Mouse (Mus musculus): ENCODE measurements at regions not wholly inside any gene's neighbourhood (a gene's known extent, or its start where the extent isn't known, plus 50 kb on each side); places are given as distances from the start of the nearest gene placed in this dataset.

GRCm38 (mm10) chr4:99348674-99349073 is 53.0 kb downstream of the Gm12689 start:
- in situ Hi-C loops (cut with MboI, MseI) = no loop called here

- in situ Hi-C loops (cut with MboI, MseI) = no loop called here
Observed at GRCm38 (mm10) chr4:99353122-99353774, 57.5 kb downstream of the Gm12689 start.

- in situ Hi-C loops (cut with MboI, MseI) = no loop called here
Observed at GRCm38 (mm10) chr4:99354241-99354640, 58.5 kb downstream of the Gm12689 start.

GRCm38 (mm10) chr4:99354835-99355234 is 59.1 kb downstream of the Gm12689 start:
- in situ Hi-C loops (cut with MboI, MseI) = no loop called here

GRCm38 (mm10) chr4:99368036-99368435 is 72.3 kb downstream of the Gm12689 start:
- in situ Hi-C loops (cut with MboI, MseI) = no loop called here

GRCm38 (mm10) chr4:99371162-99371561 is 75.5 kb downstream of the Gm12689 start:
- in situ Hi-C loops (cut with MboI, MseI) = no loop called here

GRCm38 (mm10) chr4:99376171-99376570 is 80.5 kb downstream of the Gm12689 start:
- in situ Hi-C loops (cut with MboI, MseI) = no loop called here

GRCm38 (mm10) chr4:99376911-99377310 is 81.2 kb downstream of the Gm12689 start:
- in situ Hi-C loops (cut with MboI, MseI) = no loop called here

GRCm38 (mm10) chr4:99379983-99380382 is 84.3 kb downstream of the Gm12689 start:
- in situ Hi-C loops (cut with MboI, MseI) = no loop called here

- in situ Hi-C loops (cut with MboI, MseI) = no loop called here
Observed at GRCm38 (mm10) chr4:99385381-99385780, 89.7 kb downstream of the Gm12689 start.

GRCm38 (mm10) chr4:99389428-99389827 is 93.7 kb downstream of the Gm12689 start:
- in situ Hi-C loops (cut with MboI, MseI) = no loop called here

- in situ Hi-C loops (cut with MboI, MseI) = no loop called here
Observed at GRCm38 (mm10) chr4:99392986-99393385, 97.3 kb downstream of the Gm12689 start.

- in situ Hi-C loops (cut with MboI, MseI) = no loop called here
Observed at GRCm38 (mm10) chr4:99394244-99394643, 98.5 kb downstream of the Gm12689 start.

GRCm38 (mm10) chr4:99407466-99407865 is 111.8 kb downstream of the Gm12689 start:
- in situ Hi-C loops (cut with MboI, MseI) = no loop called here

GRCm38 (mm10) chr4:99423449-99423848 is 127.7 kb downstream of the Gm12689 start:
- in situ Hi-C loops (cut with MboI, MseI) = no loop called here

GRCm38 (mm10) chr4:99445077-99445754 is 149.5 kb downstream of the Gm12689 start:
- in situ Hi-C loops (cut with MboI, MseI) = no loop called here

GRCm38 (mm10) chr4:99445755-99446128 is 150.0 kb downstream of the Gm12689 start:
- in situ Hi-C loops (cut with MboI, MseI) = no loop called here

- in situ Hi-C loops (cut with MboI, MseI) = no loop called here
Observed at GRCm38 (mm10) chr4:99458984-99459383, 163.3 kb downstream of the Gm12689 start.

GRCm38 (mm10) chr4:99459436-99459835 is 163.7 kb downstream of the Gm12689 start:
- in situ Hi-C loops (cut with MboI, MseI) = no loop called here

- in situ Hi-C loops (cut with MboI, MseI) = no loop called here
Observed at GRCm38 (mm10) chr4:99465493-99465892, 169.8 kb downstream of the Gm12689 start.

- in situ Hi-C loops (cut with MboI, MseI) = no loop called here
Observed at GRCm38 (mm10) chr4:99475701-99476218, 180.1 kb downstream of the Gm12689 start.

GRCm38 (mm10) chr4:99484271-99484670 is 171.8 kb upstream of the Foxd3 start:
- in situ Hi-C loops (cut with MboI, MseI) = no loop called here
